Mouse (Mus musculus) small intestine, adult 10 weeks (tissue): ENCODE measurements around the gene Zfp524. TPM values are rescaled to one million over a fixed set of nuclear protein-coding genes. Genes with fewer than 3 reads are reported as not detected.

ENCODE experiments used
- polyA plus RNA-seq: library from polyadenylated mRNA; stranded (reverse); fragments of 350-450 nt; fragmentation: Illumina TruSeq; extraction: RNeasy Lipid Tissue Mini Kit (QIAGEN cat#74804); gene quantifications from one replicate; pipeline ENCODE4 v1.2.3, GENCODE M21; 2014; ENCODE audit warnings: low replicate concordance

Gene Zfp524
- polyA plus RNA-seq = not detected

GRCm38 (mm10) chr7:5014251-5015117 lies at the start of gene Zfp524, which contains the start of gene Fiz1:
TSS of gene Zfp524 (plus strand) at chr7:5014415.
TSS of gene Fiz1 (minus strand) at chr7:5014697.

GRCm38 (mm10) chr7:4971068-4971467 lies 43.1 kb upstream of the Zfp524 start, which contains the start of gene Sbk3:
TSS of gene Sbk3 (minus strand) at chr7:4971168.

GRCm38 (mm10) chr7:4996003-4996895 lies 18.0 kb upstream of the Zfp524 start, which contains the start of gene Zfp579:
TSS of gene Zfp579 (minus strand) at chr7:4996158.

GRCm38 (mm10) chr7:5015118-5016001 lies 1.1 kb downstream of the Zfp524 start, which contains the start of gene Gm44973:
TSS of gene Gm44973 (plus strand) at chr7:5015496.

GRCm38 (mm10) chr7:5020000-5020681 lies 5.9 kb downstream of the Zfp524 start, which contains the start of the genes Zfp865 and Ccdc106:
TSS of gene Zfp865 (plus strand) at chr7:5020376.
TSS of gene Ccdc106 (plus strand) at chr7:5020553.

GRCm38 (mm10) chr7:5033818-5034217 lies 19.6 kb downstream of the Zfp524 start, which contains the start of gene 4632433K11Rik:
TSS of gene 4632433K11Rik (plus strand) at chr7:5034118.

GRCm38 (mm10) chr7:5038109-5038732 lies 24.0 kb downstream of the Zfp524 start, which contains the start of gene Zfp784:
TSS of gene Zfp784 (minus strand) at chr7:5038446.

GRCm38 (mm10) chr7:5051193-5052192 lies 37.3 kb downstream of the Zfp524 start, which contains the start of gene Zfp580:
TSS of gene Zfp580 (plus strand) at chr7:5051538.

GRCm38 (mm10) chr7:5061774-5062359 lies 47.7 kb downstream of the Zfp524 start, which contains the start of gene U2af2:
TSS of gene U2af2 (plus strand) at chr7:5062143.

Other genes with a start within 250 kb of the Zfp524 start
- not detected for gene Fam71e2, start 243.1 kb upstream of the Zfp524 start, polyA plus RNA-seq
- gene Il11, start 231.6 kb upstream of the Zfp524 start, polyA plus RNA-seq = not detected
- gene Tmem190, start 231.5 kb upstream of the Zfp524 start, polyA plus RNA-seq = not detected
- gene Tmem238, start 224.8 kb upstream of the Zfp524 start, polyA plus RNA-seq = 1.0 TPM
- 4.2 TPM for gene Rpl28, start 221.5 kb upstream of the Zfp524 start, polyA plus RNA-seq
- gene Ube2s, start 201.8 kb upstream of the Zfp524 start, polyA plus RNA-seq = 2.9 TPM
- 0.19 TPM for gene Shisa7, start 169.7 kb upstream of the Zfp524 start, polyA plus RNA-seq
- gene Isoc2b, start 144.2 kb upstream of the Zfp524 start, polyA plus RNA-seq = 0.97 TPM
- gene Isoc2a, start 137.3 kb upstream of the Zfp524 start, polyA plus RNA-seq = 0.85 TPM
- not detected for gene Gm36210, start 107.9 kb upstream of the Zfp524 start, polyA plus RNA-seq
- not detected for gene Zfp628, start 99.2 kb upstream of the Zfp524 start, polyA plus RNA-seq
- 0.59 TPM for gene Nat14, start 92.4 kb upstream of the Zfp524 start, polyA plus RNA-seq
- gene Ssc5d, start 88.6 kb upstream of the Zfp524 start, polyA plus RNA-seq = not detected
- not detected for gene Sbk2, start 50.0 kb upstream of the Zfp524 start, polyA plus RNA-seq
- gene Sbk3, start 43.2 kb upstream of the Zfp524 start, polyA plus RNA-seq = not detected
- 8.2 TPM for gene Zfp579, start 18.3 kb upstream of the Zfp524 start, polyA plus RNA-seq
- gene Fiz1, start 282 bp downstream of the Zfp524 start, polyA plus RNA-seq = 9.3 TPM
- 0.48 TPM for gene Gm44973, start 1.1 kb downstream of the Zfp524 start, polyA plus RNA-seq
- gene Zfp865, start 6.0 kb downstream of the Zfp524 start, polyA plus RNA-seq = 3.4 TPM
- not detected for gene Ccdc106, start 6.1 kb downstream of the Zfp524 start, polyA plus RNA-seq
- gene 4632433K11Rik, start 19.7 kb downstream of the Zfp524 start, polyA plus RNA-seq = 1.6 TPM
- gene Zfp784, start 24.0 kb downstream of the Zfp524 start, polyA plus RNA-seq = 6.2 TPM
- gene Zfp580, start 37.1 kb downstream of the Zfp524 start, polyA plus RNA-seq = 0.56 TPM
- gene U2af2, start 47.7 kb downstream of the Zfp524 start, polyA plus RNA-seq = 11.5 TPM
- gene Epn1, start 65.8 kb downstream of the Zfp524 start, polyA plus RNA-seq = 0.63 TPM
- not detected for gene Rfpl4, start 102.5 kb downstream of the Zfp524 start, polyA plus RNA-seq
- 2.1 TPM for gene Rasl2-9, start 111.5 kb downstream of the Zfp524 start, polyA plus RNA-seq
- gene Vmn1r55, start 135.3 kb downstream of the Zfp524 start, polyA plus RNA-seq = not detected
- gene Vmn1r56, start 182.3 kb downstream of the Zfp524 start, polyA plus RNA-seq = not detected
- not detected for gene Vmn1r57, start 204.1 kb downstream of the Zfp524 start, polyA plus RNA-seq